Mouse (Mus musculus): Measurements from ENCODE around the gene Slc2a12.

The Slc2a12 gene

DNA sequence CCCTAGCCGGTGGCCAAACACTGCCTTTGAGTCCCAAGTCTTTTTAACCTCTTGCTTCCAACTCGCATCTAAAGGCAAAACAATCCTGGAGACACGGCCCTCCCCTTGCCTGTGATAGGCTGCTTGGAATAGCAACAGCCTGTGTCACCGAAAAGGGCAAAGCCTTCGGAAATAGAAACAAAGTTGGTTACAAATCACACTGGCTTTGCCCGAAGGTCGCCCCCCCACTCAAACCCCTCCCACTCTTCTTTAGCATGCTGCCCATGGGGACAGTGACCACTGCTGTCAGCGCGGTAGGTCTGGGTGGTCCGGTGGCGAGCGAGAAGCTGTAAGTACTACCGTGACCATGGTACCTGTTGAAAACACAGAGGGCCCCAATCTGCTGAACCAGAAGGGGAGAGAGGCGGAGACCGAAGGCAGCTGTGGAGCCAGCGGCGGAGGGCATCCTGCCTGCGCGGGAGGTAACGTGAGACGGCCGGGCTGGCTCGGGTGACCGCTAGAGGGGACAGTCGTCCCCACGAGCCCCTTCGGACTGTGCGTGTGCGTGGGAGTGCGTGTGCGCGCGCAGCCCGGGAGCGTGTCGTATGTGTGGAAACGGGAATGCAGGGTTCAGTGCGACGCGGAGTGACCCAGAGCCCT lies at the start of gene Slc2a12:
TSS of gene Slc2a12 (plus strand) at position 159 of the 639 bp plus-strand sequence.
- TF ChIP-seq GATA4 (IDR thresholded peaks at IDR 0.05; ENCODE audit: insufficient replicate concordance, low read length) = no peak

DNA sequence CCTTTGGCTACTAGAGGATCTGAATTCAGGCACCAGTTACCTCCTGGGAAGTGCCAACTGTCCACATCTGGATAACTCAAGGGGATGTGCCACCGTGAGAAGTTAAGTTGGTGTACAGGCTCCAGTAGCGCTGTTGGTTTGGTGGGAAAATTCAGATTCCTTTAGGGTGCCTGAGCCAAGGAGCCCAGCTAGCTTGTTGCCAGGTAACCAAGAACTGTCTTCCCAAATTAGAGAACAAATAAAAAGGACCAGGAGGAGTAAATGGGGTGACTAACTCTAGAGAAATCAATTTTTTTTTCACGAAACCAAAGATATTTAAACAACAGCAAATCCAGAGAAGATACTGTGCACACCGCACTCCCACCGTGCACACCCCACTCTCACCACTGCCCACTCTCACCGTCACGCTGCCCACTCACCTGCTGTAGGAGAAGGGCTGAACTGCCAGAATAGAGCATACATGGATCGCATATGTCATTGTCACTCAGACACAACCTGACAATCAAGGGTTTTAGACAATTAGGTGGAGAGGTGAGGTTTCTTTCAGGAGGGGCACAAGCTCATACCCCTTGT lies 45.8 kb upstream of the Slc2a12 start:
- no peak for TF ChIP-seq GATA4 (IDR thresholded peaks at IDR 0.05; ENCODE audit: insufficient replicate concordance, low read length)

DNA sequence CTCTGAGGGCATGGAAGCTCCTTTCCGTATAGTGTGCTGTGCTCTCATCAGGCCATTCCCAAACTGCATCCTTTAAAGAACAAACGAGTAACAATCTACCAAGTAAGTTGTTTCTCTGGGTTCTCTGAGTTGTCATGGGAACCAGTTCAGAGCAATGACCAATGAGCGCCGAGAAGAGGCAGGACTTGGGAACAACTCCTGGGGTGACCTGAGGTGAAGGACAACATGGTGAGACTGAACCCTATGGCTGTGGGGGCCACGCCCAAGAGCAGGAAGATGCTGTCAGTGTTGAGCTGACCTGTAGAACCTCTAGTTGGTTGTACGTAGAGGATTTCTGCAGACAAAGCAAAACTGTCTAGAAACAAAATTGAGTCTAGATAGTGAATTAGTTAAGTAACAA lies 43.8 kb upstream of the Slc2a12 start:
- no peak for TF ChIP-seq GATA4 (IDR thresholded peaks at IDR 0.05; ENCODE audit: insufficient replicate concordance, low read length)

DNA sequence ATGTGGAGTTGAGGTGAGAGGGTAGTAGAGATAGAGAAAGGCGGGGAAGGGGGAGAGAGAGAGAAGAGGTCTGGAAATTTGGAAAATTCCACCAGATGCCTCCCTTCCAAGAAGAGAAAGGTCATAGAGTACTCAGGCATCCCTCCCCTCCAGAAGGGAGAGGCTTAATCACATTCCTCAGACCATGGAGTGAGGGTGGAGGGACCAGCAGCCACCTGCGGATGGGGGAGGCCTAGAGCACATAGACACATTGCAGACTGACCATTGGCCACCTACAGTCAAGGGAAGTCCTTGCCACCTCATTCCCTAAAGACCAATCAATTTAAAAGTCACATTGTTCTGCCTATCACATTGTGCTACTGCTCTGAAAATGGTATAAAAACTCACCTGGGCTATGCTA lies 40.0 kb upstream of the Slc2a12 start:
- TF ChIP-seq GATA4 (IDR thresholded peaks at IDR 0.05; ENCODE audit: insufficient replicate concordance, low read length) = no peak

DNA sequence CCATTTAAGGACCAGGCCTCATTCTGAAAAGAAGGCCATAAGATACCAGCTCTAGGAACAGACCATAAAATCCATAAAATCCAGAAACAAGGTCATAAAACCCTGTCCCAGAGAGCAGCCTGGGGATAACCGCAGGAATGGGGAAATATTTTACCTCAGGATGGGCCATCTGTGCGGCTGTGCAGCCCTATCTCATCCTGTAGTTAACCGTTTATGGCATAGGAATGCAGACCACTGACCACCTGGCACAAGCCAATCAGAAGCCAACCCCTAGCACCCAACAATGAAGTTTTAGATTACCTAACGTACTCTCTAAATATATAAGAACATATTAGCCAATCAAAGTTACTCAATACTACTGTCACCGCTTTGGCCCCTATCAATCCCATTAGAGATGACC lies 36.5 kb upstream of the Slc2a12 start:
- no peak for TF ChIP-seq GATA4 (IDR thresholded peaks at IDR 0.05; ENCODE audit: insufficient replicate concordance, low read length)

DNA sequence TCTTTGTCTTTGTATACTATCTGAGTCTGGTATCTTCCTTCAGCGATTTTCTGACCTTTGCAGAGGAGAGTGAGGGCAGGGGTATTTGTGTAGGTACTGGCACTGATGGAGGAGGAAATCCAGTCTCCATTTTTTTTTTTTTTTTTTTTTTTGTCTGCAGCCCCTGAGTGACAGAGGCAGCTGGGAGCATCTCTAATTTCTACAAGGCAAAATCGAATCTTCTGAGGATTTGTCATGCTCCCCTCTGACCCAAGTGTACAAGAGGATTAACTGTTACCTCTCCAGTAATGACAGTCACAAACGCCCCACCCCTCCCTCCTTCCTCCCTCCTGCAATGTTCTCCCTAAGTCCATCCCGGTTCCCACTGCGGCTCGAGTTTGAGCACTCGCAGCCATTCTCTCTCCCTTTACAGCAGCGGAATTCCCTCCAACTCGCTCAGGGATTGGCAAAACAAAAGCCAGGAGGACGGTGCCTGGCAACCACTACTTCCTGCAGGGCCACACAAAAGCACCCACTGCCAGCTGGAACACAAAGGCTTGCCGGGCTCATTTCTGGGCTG lies 35.9 kb upstream of the Slc2a12 start:
- no peak for TF ChIP-seq GATA4 (IDR thresholded peaks at IDR 0.05; ENCODE audit: insufficient replicate concordance, low read length)

DNA sequence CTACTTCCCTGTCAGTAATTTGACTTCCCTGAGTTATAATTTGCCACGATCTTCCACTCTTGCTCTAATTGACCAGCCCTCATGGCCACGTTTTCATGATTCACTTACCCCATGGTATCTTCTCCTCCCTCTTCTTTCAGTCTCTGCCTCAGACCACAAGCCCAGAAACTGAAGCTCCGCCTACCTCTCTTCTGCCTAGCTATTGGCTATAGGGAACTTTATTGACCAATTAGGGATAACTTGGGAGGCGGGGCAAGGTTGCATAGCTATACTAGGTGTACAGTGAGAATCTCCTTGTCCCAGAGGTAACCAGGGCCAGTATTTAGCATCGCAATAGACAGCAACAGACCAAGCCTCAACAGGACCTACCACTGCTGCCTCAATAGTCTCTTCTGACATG lies 31.5 kb upstream of the Slc2a12 start:
- no peak for TF ChIP-seq GATA4 (IDR thresholded peaks at IDR 0.05; ENCODE audit: insufficient replicate concordance, low read length)

DNA sequence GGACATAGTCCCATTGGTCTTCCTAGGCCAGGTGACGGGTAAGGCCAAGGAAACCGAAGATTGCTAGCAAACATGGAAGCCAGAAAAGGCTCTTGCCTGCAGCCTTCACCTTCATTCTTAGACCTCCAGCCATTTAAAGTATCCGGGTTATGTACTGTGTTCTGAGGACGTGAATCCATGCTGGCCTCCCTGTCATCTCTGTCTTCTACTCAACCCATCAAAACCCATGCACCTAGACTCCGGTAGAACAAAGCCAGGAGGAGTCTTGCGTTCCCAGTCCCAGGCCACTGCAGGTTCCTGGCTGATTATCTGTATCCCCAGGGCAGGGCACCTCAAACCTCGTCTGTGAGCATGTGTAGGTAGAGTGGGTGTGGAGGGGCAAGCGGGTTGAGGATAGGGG lies 30.3 kb upstream of the Slc2a12 start:
- no peak for TF ChIP-seq GATA4 (IDR thresholded peaks at IDR 0.05; ENCODE audit: insufficient replicate concordance, low read length)

DNA sequence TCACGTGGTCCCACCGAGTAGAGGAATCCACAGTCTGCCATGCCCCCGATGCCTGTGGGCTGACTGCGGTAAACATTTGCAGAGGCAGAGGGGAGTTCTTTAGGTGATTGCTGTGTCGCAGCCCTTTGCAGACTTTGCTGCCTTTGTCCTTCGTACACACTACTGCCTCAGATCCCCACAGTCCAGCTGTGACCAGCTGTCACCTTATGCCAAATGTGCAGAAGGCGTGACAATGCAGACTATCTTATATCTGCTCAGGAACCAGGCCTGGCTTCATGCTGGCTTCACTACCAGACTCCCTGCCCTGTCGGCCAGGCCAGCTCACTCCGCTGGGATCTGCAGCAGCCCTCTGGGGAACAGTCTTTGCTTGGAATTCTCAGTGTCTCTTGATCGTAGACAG lies 29.5 kb upstream of the Slc2a12 start:
- TF ChIP-seq GATA4 (IDR thresholded peaks at IDR 0.05; ENCODE audit: insufficient replicate concordance, low read length) = no peak

DNA sequence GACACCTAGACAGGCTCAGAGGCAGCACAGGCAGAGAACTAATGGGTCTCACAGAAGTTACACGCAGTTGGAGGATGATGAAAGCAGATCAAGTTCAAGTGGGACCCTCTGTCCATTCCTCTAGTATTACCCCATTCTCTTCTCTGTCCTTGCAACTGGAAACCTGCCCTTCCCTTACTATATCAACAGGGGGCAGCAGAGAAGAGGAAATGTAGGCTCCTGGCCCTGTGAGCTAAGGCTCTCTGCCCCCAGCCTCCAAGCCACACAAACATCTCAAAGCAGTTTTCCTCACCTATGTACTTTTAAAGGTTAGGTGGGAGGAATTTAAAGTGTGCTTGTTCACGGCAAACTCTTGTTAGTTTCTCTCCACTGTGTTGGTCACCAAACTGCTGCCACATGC lies 26.0 kb upstream of the Slc2a12 start:
- no peak for TF ChIP-seq GATA4 (IDR thresholded peaks at IDR 0.05; ENCODE audit: insufficient replicate concordance, low read length)

DNA sequence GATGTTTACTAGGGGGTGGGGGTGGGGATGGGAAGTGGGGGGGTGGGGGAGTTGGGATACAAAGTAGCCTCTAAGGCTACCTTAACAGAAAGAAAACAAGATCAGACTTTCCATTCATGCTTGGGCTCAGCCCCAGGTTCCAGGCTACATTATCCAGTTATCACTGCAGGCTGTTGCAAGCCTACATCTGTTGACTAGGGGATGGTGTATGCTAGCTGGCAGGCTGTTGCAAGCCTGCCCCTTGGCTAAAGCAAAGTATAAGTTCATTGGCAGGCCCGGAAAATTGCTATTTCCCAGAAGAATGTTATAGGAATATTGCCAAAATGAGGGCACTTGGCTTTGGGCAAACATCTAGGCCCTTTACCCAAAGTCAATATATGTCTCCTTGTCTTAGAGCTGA lies 16.0 kb upstream of the Slc2a12 start:
- no peak for TF ChIP-seq GATA4 (IDR thresholded peaks at IDR 0.05; ENCODE audit: insufficient replicate concordance, low read length)

DNA sequence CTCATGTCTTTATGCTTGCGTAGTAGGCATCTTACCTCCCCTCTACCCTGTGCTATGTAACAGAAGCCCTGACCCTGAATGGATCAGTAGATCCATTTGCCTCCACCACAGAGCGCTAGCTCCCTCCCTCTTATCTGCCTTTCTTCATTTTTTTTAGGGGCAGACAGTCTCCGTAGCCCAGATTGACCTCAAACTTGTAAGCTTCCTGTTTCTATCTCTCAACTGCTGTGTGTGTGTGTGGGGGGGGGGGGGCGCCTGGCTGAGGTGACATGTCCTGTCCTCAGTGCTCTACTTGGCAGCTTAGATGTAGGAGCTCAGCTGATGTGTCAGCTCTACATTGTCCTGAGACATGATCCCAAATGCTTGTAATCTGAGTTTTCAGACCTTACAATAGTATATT lies 13.7 kb upstream of the Slc2a12 start:
- TF ChIP-seq GATA4 (IDR thresholded peaks at IDR 0.05; ENCODE audit: insufficient replicate concordance, low read length) = no peak

DNA sequence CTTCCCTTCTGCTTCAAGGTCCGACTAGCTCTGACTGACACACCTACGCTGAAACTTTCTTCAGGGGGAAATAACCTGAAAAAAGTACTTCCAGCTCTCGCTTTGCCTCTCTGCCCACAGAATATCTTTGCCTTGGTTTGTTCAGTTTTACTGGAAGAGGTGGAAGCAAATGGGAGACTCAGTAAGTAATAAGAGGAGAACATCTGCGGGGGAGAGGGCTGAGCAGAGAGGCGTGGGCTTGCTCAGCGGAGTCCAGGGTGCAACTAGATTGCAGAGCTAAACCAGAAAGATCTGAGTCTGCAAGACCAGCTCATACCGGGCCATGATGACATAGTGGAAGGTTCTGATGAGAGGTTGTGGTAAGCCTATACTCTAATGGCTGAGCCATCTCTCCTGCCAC lies 13.3 kb upstream of the Slc2a12 start:
- no peak for TF ChIP-seq GATA4 (IDR thresholded peaks at IDR 0.05; ENCODE audit: insufficient replicate concordance, low read length)

DNA sequence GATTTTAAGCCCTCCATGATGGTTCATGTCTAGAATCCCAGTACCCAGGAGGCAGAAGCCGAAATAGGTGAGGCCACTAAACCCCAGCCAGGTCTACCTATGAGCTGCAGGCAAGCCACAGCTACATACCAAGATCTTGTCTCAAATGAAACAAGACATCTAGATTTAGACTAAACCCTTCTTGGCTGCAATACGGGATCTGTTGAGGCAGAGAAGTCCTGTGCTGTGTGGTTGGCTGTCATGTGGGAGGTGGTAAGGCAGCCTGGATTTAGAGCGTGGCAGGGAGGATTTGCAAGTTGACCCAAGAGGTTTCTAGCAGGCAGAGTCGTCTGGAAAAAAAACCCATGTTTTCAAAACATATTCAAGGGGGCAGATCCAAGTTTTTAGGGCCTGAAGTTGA lies 12.9 kb upstream of the Slc2a12 start:
- no peak for TF ChIP-seq GATA4 (IDR thresholded peaks at IDR 0.05; ENCODE audit: insufficient replicate concordance, low read length)

DNA sequence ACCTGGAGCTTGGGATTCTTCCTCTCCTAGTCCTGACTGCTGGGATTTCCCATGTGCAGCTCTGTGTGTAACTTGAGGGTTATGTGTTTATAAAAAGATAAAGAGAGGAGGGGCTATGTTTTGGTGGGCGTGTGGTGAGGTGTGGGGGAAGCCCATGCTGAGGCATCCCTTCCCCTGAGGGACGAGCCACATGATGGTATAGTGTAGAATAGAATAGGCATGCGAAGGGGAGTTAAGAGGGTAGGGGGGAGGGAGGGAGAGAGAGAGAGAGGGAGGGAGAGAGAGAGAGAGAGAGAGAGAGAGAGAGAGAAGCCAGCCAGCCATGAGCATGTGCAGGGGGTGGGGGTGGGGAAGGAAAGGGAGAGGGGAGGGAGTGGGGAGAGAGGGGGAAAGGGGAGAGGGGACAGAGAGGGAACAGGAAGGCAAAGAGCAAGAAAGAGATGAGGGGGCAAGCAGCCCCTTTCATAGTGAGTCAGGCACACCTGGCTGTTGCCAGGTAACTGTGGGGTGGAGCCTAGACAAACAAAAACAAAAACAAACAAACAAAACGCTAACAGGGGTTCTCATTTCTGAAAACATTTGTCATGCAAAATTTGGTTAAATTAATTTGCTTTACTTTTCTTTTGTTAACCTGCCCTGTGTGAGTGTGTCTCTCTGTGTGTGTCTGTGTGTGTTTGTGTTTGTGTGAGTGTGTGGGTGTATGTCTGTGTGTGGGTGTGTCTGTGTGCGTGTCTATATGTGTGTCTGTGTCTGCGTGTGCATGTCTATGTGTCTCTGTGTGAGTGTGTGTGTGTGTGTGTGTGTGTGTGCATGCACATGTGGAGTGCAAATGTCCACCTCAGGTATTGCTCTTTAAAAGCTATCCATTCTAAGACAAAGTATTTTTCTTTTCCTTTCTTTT lies 11.2 kb upstream of the Slc2a12 start:
- no peak for TF ChIP-seq GATA4 (IDR thresholded peaks at IDR 0.05; ENCODE audit: insufficient replicate concordance, low read length)

DNA sequence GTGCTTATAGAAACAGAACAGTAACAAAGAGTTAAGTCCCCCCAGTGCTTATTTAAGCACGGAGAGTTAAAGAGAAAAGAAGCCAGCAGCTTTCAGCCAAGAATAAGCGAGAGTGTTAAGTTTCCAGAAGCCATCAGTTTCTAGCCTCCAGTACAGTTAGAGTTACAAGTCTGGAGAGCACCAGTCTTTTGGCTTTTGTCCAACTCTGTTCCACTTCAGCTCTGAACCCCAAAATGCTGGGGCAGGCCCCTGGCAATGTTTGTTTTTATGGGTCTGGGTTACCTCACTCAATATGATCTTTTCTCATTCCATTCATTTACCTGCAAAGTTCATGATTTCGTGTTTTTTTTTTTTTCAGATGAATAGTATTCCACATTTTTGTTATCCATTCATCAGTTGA lies 7.6 kb upstream of the Slc2a12 start:
- no peak for TF ChIP-seq GATA4 (IDR thresholded peaks at IDR 0.05; ENCODE audit: insufficient replicate concordance, low read length)
